Mouse (Mus musculus): Measurements from ENCODE around the gene Sgsm1. TPM values are rescaled to one million over a fixed set of nuclear protein-coding genes. Genes with fewer than 3 reads are reported as not detected.

Gene Sgsm1
- polyA plus RNA-seq, 1 experiment, result 1.9 TPM

DNA sequence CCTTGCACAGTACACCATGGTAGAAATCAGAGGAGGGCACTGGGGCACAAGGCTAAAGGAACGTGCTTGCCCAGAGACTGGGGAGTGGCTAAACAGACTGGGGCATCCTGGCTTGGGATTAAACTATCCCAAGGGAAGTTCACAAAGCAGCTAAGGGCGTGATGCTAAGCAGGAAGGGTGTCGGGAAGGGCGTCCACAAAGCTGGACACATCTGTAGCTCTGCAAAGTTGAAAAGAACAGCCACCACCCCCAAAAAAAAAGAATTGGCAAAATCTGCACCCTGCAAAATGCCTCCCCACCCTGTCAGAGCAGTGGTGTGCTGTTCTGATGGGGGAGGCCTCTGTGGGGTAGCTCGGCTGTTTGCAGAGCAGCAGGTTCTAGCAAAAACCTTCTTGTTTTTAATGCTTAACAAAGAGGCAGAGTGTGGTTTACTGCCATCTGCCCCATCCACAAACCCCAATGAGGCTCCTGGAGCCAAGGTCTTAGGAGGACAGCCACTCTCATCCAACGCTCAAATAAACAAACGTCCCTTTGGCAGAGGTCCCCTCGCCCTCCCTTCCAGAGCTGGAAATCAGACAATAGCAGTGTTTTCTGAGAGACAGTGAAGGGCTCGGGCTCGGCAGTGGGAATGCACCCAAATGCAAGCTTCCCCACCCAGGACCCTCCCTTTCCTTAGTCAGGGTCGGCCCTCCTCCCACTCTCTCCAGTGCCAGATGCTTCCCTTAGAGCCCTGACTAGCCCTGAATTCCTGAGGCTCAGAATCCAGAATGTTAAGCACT, 101.8 kb downstream of the Sgsm1 start:
- H3K4me3 ChIP-seq (ENCODE audit: insufficient read depth, poor library complexity, severe bottlenecking), result no peak overlapping the region
- H3K36me3 ChIP-seq (ENCODE audit: control insufficient read depth, insufficient read depth), result no peaks in the 10 kb centered on the region
- no peak overlapping the region for H3ac ChIP-seq (ENCODE audit: control insufficient read depth, insufficient read length, low read depth)
- H3K79me3 ChIP-seq (ENCODE audit: low read depth), result peaks cover 8% of the 10 kb centered on the region
- H3K79me2 ChIP-seq (ENCODE audit: control insufficient read depth, insufficient read depth), result peaks cover 49% of the 10 kb centered on the region
- TF ChIP-seq MYOG (IDR thresholded peaks at IDR 0.05; ENCODE audit: control insufficient read depth, extremely low read depth, insufficient read length) (no peak), USF1 (IDR thresholded peaks at IDR 0.05; ENCODE audit: low read depth) (no peak), CEBPB (IDR thresholded peaks at IDR 0.05; ENCODE audit: low read depth) (no peak), CTCF (IDR thresholded peaks at IDR 0.05; ENCODE audit: control insufficient read depth, insufficient read depth, insufficient read length) (no peak), MAX (IDR thresholded peaks at IDR 0.05) (no peak), FOSL1 (IDR thresholded peaks at IDR 0.05; ENCODE audit: insufficient read depth, low read length, poor library complexity, severe bottlenecking) (no peak), MYOD1 (IDR thresholded peaks at IDR 0.05; ENCODE audit: control insufficient read depth, insufficient read length, low read depth) (no peak)
- no peaks in the 10 kb centered on the region for H3K27me3 ChIP-seq (ENCODE audit: control insufficient read depth, insufficient read depth, insufficient read length)

DNA sequence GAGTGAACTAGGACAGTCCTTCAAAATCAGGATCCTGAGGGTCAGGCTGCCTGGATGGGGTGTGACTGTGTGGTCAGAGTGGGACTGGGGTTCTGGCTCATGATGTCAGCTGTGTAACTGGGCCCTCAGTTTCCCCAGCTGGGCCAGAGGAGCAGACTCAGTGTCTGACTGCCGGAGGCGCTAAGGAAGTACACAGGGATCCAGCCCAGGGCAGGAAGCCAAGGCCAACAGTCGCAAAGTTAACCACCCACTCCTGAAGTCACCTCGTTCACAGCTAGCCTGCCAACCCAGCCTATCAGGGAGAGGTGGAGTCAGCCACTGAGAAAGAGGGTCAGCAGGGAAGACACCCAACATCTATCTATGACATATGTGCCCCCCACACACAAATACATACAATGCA, 102.5 kb downstream of the Sgsm1 start:
- no peak overlapping the region for H3K4me3 ChIP-seq (ENCODE audit: insufficient read depth, poor library complexity, severe bottlenecking)
- H3ac ChIP-seq (ENCODE audit: control insufficient read depth, insufficient read length, low read depth), result no peak overlapping the region
- peaks cover 8% of the 10 kb centered on the region for H3K79me3 ChIP-seq (ENCODE audit: low read depth)
- peaks cover 48% of the 10 kb centered on the region for H3K79me2 ChIP-seq (ENCODE audit: control insufficient read depth, insufficient read depth)
- no peaks in the 10 kb centered on the region for H3K27me3 ChIP-seq (ENCODE audit: control insufficient read depth, insufficient read depth, insufficient read length)
- no peak for TF ChIP-seq CTCF (IDR thresholded peaks at IDR 0.05; ENCODE audit: control insufficient read depth, insufficient read depth, insufficient read length)
- TF ChIP-seq USF1 (IDR thresholded peaks at IDR 0.05; ENCODE audit: low read depth), result no peak
- TF ChIP-seq MYOD1 (IDR thresholded peaks at IDR 0.05; ENCODE audit: control insufficient read depth, insufficient read length, low read depth), result no peak
- TF ChIP-seq MYOG (IDR thresholded peaks at IDR 0.05; ENCODE audit: control insufficient read depth, extremely low read depth, insufficient read length), result no peak
- no peak for TF ChIP-seq FOSL1 (IDR thresholded peaks at IDR 0.05; ENCODE audit: insufficient read depth, low read length, poor library complexity, severe bottlenecking)
- no peak for TF ChIP-seq CEBPB (IDR thresholded peaks at IDR 0.05; ENCODE audit: low read depth)
- TF ChIP-seq MAX (IDR thresholded peaks at IDR 0.05), result no peak
- H3K36me3 ChIP-seq (ENCODE audit: control insufficient read depth, insufficient read depth), result no peaks in the 10 kb centered on the region

DNA sequence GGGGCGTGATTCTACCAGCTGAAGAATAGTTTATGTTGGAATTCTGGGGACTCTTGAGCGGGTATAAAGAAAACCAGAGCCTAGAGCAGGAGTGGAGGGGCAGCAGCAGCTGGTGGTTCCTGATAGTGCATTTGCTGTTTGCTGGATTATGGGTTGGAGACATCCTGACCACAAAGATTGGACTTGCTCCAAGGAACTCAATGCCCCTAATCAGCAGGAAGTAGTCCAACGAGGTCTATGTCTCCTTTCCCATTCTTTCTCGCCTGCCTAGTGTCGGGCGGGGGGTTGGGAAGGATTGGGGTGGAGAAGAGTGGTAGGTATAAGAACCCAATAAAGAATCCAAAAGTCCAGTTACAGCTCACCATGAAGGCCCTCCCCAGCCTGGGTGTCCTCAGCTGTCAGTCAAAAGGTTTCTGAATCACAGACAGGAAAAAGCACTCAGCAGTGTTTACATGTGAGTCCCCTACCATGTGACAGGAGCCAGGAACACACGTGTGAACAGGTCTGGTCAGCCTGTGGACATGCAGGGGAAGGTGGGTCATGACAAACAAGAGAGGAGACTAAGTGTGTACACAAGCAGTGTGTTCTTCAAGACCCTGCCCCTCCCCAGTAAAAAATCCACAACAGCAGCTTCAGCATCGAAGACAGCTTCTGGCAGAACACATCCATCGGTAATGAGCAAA, 103.8 kb downstream of the Sgsm1 start:
- no peaks in the 10 kb centered on the region for H3K27me3 ChIP-seq (ENCODE audit: control insufficient read depth, insufficient read depth, insufficient read length)
- TF ChIP-seq MYOD1 (IDR thresholded peaks at IDR 0.05; ENCODE audit: control insufficient read depth, insufficient read length, low read depth) (peak; percentile 69), MYOG (IDR thresholded peaks at IDR 0.05; ENCODE audit: control insufficient read depth, extremely low read depth, insufficient read length) (no peak)
- H3K4me3 ChIP-seq (ENCODE audit: insufficient read depth, poor library complexity, severe bottlenecking), result no peak overlapping the region
- peaks cover 3% of the 10 kb centered on the region for H3K79me3 ChIP-seq (ENCODE audit: low read depth)
- peaks cover 40% of the 10 kb centered on the region for H3K79me2 ChIP-seq (ENCODE audit: control insufficient read depth, insufficient read depth)
- no peaks in the 10 kb centered on the region for H3K36me3 ChIP-seq (ENCODE audit: control insufficient read depth, insufficient read depth)
- no peak overlapping the region for H3ac ChIP-seq (ENCODE audit: control insufficient read depth, insufficient read length, low read depth)

DNA sequence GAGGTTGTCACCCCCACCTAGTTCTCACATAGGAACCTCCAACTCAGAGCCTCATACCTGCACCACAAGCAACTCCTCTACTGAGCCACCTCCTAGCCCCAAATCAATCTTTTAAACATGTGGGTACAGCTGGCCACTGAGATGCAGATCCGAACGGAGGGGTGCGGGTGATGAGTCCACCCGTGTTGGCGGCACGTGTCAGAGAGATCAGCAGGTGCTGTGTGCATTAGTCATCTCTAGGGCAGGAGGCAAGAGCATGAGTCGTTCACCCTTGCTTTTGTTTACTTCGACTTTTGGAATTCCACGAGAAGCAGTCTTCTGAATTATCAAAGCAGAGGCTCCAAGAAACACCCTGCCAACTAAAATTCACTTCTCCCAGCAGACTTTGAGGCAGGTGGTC, 106.4 kb downstream of the Sgsm1 start:
- Histone ChIP-seq H3ac (ENCODE audit: control insufficient read depth, insufficient read length, low read depth) (no peak overlapping the region), H3K27me3 (ENCODE audit: control insufficient read depth, insufficient read depth, insufficient read length) (no peaks in the 10 kb centered on the region), H3K36me3 (ENCODE audit: control insufficient read depth, insufficient read depth) (no peaks in the 10 kb centered on the region), H3K4me3 (ENCODE audit: insufficient read depth, poor library complexity, severe bottlenecking) (no peak overlapping the region), H3K79me3 (ENCODE audit: low read depth) (peaks cover 3% of the 10 kb centered on the region), H3K79me2 (ENCODE audit: control insufficient read depth, insufficient read depth) (peaks cover 31% of the 10 kb centered on the region)
- no peak for TF ChIP-seq MYOG (IDR thresholded peaks at IDR 0.05; ENCODE audit: control insufficient read depth, extremely low read depth, insufficient read length)
- no peak for TF ChIP-seq FOSL1 (IDR thresholded peaks at IDR 0.05; ENCODE audit: insufficient read depth, low read length, poor library complexity, severe bottlenecking)
- peak; percentile 26 for TF ChIP-seq MYOD1 (IDR thresholded peaks at IDR 0.05; ENCODE audit: control insufficient read depth, insufficient read length, low read depth)

DNA sequence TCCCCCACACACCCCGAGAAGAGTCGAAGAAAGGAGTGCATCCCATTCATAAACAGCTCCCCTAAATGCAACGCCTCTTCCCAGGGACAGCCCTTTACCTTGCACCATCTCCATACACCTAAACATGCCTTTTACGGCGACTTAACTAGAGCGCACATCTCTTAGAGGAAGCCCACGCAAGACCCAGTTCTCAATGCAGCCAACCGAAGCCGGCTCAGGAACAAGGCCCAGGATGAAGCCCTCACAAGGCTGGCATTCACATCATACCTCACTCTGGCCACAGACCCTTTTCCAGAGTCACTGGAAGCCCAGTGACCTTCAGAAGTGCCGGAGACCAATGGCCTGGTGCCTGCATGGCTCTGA, 110.8 kb downstream of the Sgsm1 start:
- H3K4me3 ChIP-seq (ENCODE audit: insufficient read depth, poor library complexity, severe bottlenecking), result no peak overlapping the region

More for the DNA sequence above, 110.8 kb downstream of the Sgsm1 start:
- no peaks in the 10 kb centered on the region for H3K27me3 ChIP-seq (ENCODE audit: control insufficient read depth, insufficient read depth, insufficient read length)
- H3K36me3 ChIP-seq (ENCODE audit: control insufficient read depth, insufficient read depth), result no peaks in the 10 kb centered on the region
- no peak for TF ChIP-seq MAX (IDR thresholded peaks at IDR 0.05)
- TF ChIP-seq MYOD1 (IDR thresholded peaks at IDR 0.05; ENCODE audit: control insufficient read depth, insufficient read length, low read depth), result no peak
- no peak for TF ChIP-seq USF1 (IDR thresholded peaks at IDR 0.05; ENCODE audit: low read depth)
- TF ChIP-seq CEBPB (IDR thresholded peaks at IDR 0.05; ENCODE audit: low read depth), result no peak
- no peak for TF ChIP-seq CTCF (IDR thresholded peaks at IDR 0.05; ENCODE audit: control insufficient read depth, insufficient read depth, insufficient read length)
- TF ChIP-seq FOSL1 (IDR thresholded peaks at IDR 0.05; ENCODE audit: insufficient read depth, low read length, poor library complexity, severe bottlenecking), result no peak
- no peak for TF ChIP-seq MYOG (IDR thresholded peaks at IDR 0.05; ENCODE audit: control insufficient read depth, extremely low read depth, insufficient read length)
- peaks cover 20% of the 10 kb centered on the region for H3K79me2 ChIP-seq (ENCODE audit: control insufficient read depth, insufficient read depth)
- no peak overlapping the region for H3ac ChIP-seq (ENCODE audit: control insufficient read depth, insufficient read length, low read depth)
- H3K79me3 ChIP-seq (ENCODE audit: low read depth), result no peaks in the 10 kb centered on the region
